8 mouse cellular contexts compared by ENCODE assay signal in the genomic region with DNA sequence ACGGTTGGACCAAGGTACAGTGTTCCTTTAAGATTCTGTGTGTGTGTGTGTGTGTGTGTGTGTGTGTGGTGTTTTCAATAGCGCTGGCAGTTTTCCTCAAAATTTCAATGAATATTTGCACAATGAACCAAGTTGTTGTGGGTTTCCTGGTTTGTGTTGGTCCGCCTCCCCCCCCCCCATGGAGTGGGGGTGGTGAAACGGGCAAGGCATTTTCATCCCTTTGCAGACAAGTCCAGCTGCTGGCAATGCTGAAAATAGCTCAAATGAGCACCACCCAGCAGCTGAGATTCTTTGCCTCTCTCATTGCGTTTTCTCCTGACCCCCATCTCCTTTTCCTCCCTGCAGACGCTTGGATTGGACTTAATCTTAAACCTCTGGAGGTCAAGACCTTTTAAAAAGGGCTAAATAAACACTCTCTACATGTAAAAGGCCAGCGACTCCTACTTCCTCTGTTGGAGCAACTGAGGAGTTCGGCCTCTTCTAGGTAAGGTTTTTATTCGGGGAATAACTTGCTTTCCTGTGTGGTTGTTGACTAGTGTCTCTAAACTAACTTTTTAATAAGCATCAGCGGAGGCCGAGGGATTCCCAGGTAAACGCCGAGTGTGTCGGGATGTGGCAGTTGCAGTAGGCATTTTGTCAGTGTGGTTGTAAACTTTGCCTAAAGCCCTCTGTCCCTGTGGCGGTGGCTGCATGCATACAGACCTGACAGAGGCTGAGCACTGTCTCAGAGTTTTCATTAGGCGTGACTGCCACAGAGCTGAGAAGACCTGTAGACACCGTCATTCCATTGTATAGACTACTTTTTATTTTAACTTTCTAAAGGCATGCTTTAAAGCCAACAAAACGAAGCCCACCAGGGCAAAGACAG.
A peak's percentile ranks its signal among the peaks of the same experiment; 100 is the strongest.
DNase-seq lines count a peak whose midpoint lies in the region; ATAC-seq and TF ChIP-seq lines count a peak whose summit lies in the region.

No protein-coding gene starts in this region.

- H3K4me3 ChIP-seq in hindbrain, embryonic 12.5 days, result no peak overlapping the region
- H3K4me3 ChIP-seq in hindbrain, embryonic 14.5 days (replicated peaks; ENCODE audit: low read length), result no peak overlapping the region
- peak overlapping the region; percentile 31 for H3K4me3 ChIP-seq in embryonic facial prominence, embryonic 14.5 days (ENCODE audit: low read depth, low read length)
- H3K4me3 ChIP-seq in kidney, embryonic 16.5 days (ENCODE audit: low read length), result peak overlapping the region; percentile 4; the same call in 1 of the 2 replicates
- H3K4me3 ChIP-seq in midbrain, postnatal 0 days (ENCODE audit: low read depth, low read length), result no peak overlapping the region

- no peaks in the 10 kb centered on the region for H3K27me3 ChIP-seq in hindbrain, embryonic 12.5 days
- no peaks in the 10 kb centered on the region for H3K27me3 ChIP-seq in hindbrain, embryonic 14.5 days (ENCODE audit: control insufficient read depth, insufficient read depth, low read length)
- H3K27me3 ChIP-seq in embryonic facial prominence, embryonic 14.5 days (replicated peaks; ENCODE audit: control insufficient read depth, insufficient read depth, low read length), result no peaks in the 10 kb centered on the region
- H3K27me3 ChIP-seq in kidney, embryonic 16.5 days (ENCODE audit: insufficient read depth, low read length), result no peaks in the 10 kb centered on the region
- no peaks in the 10 kb centered on the region for H3K27me3 ChIP-seq in midbrain, postnatal 0 days (ENCODE audit: insufficient read depth, low read length)

- H3K4me1 ChIP-seq in hindbrain, embryonic 12.5 days, result peaks cover 18% of the 10 kb centered on the region
- H3K4me1 ChIP-seq in hindbrain, embryonic 14.5 days (replicated peaks; ENCODE audit: control insufficient read depth, insufficient read depth, low read length), result peaks cover 7% of the 10 kb centered on the region; the same call in 1 of the 2 replicates
- peaks cover 5% of the 10 kb centered on the region; the same call in 1 of the 2 replicates for H3K4me1 ChIP-seq in embryonic facial prominence, embryonic 14.5 days (ENCODE audit: control insufficient read depth, insufficient read depth, low read length)
- peaks cover 34% of the 10 kb centered on the region for H3K4me1 ChIP-seq in kidney, embryonic 16.5 days (ENCODE audit: insufficient read depth, low read length)
- no peaks in the 10 kb centered on the region; the same call in 1 of the 2 replicates for H3K4me1 ChIP-seq in midbrain, postnatal 0 days (ENCODE audit: insufficient read depth, low read length)

- no peak for DNase-seq in hindbrain, embryonic 14.5 days (ENCODE audit: low spot score)
- peak; percentile 63 for DNase-seq in embryonic facial prominence, embryonic 14.5 days (ENCODE audit: low spot score)
- peak; percentile 29 for DNase-seq in midbrain, postnatal 0 days (ENCODE audit: low spot score)
- no peak for DNase-seq in thymus, postnatal 10 days (ENCODE audit: low spot score in 2 of 2)
- DNase-seq in thymus, postnatal 25 days, result no peak
- DNase-seq in adipocyte (ENCODE audit: low spot score), result no peak

- 31% methylated on average over 18 of the region's 18 CpGs for WGBS in hindbrain, embryonic 12.5 days
- WGBS in hindbrain, embryonic 14.5 days, result 42% methylated on average over 18 of the region's 18 CpGs
- 19% methylated on average over 17 of the region's 18 CpGs for WGBS in embryonic facial prominence, embryonic 14.5 days
- WGBS in kidney, embryonic 16.5 days, result 27% methylated on average over 18 of the region's 18 CpGs
- 26% methylated on average over 18 of the region's 18 CpGs for WGBS in midbrain, postnatal 0 days

- H3K36me3 ChIP-seq in hindbrain, embryonic 12.5 days, result no peaks in the 10 kb centered on the region
- no peaks in the 10 kb centered on the region; the same call in 1 of the 2 replicates for H3K36me3 ChIP-seq in hindbrain, embryonic 14.5 days (replicated peaks; ENCODE audit: control insufficient read depth, insufficient read depth)
- H3K36me3 ChIP-seq in embryonic facial prominence, embryonic 14.5 days (ENCODE audit: control insufficient read depth, insufficient read depth, low read length), result no peaks in the 10 kb centered on the region
- no peaks in the 10 kb centered on the region for H3K36me3 ChIP-seq in kidney, embryonic 16.5 days (ENCODE audit: insufficient read depth, low read length)
- 0 out of 2 replicates have a peak, but pooled peaks cover 3% of the 10 kb centered on the region for H3K36me3 ChIP-seq in midbrain, postnatal 0 days (ENCODE audit: insufficient read depth, low read length)

- peak overlapping the region; percentile 30; the same call in 1 of the 2 replicates for H3K27ac ChIP-seq in hindbrain, embryonic 12.5 days
- no peak overlapping the region for H3K27ac ChIP-seq in hindbrain, embryonic 14.5 days
- peak overlapping the region; percentile 75 for H3K27ac ChIP-seq in embryonic facial prominence, embryonic 14.5 days (replicated peaks; ENCODE audit: low read depth, low read length)
- H3K27ac ChIP-seq in kidney, embryonic 16.5 days (ENCODE audit: low read length), result peak overlapping the region; percentile 8
- H3K27ac ChIP-seq in midbrain, postnatal 0 days (ENCODE audit: low read depth, low read length), result no peak overlapping the region

- ATAC-seq in hindbrain, embryonic 12.5 days (ENCODE audit: low FRiP score), result no peak
- ATAC-seq in hindbrain, embryonic 14.5 days (ENCODE audit: low FRiP score), result no peak
- no peak for ATAC-seq in embryonic facial prominence, embryonic 14.5 days (ENCODE audit: low read depth)
- peak; percentile 59 for ATAC-seq in kidney, embryonic 16.5 days (ENCODE audit: low FRiP score, low TSS enrichment)
- no peak for ATAC-seq in midbrain, postnatal 0 days (ENCODE audit: low FRiP score)

- no peak for TF ChIP-seq CTCF in midbrain, postnatal 0 days (IDR thresholded peaks at IDR 0.05)

- no peaks in the 10 kb centered on the region for H3K9me3 ChIP-seq in hindbrain, embryonic 12.5 days (replicated peaks)
- no peaks in the 10 kb centered on the region for H3K9me3 ChIP-seq in hindbrain, embryonic 14.5 days (ENCODE audit: control insufficient read depth, low read length)
- no peaks in the 10 kb centered on the region for H3K9me3 ChIP-seq in embryonic facial prominence, embryonic 14.5 days (ENCODE audit: control insufficient read depth, low read length)
- H3K9me3 ChIP-seq in kidney, embryonic 16.5 days (ENCODE audit: low read length), result no peaks in the 10 kb centered on the region
- no peaks in the 10 kb centered on the region for H3K9me3 ChIP-seq in midbrain, postnatal 0 days (ENCODE audit: low read length)

- peak overlapping the region; percentile 21 for H3K4me2 ChIP-seq in hindbrain, embryonic 12.5 days (replicated peaks)
- no peak overlapping the region; the same call in 1 of the 2 replicates for H3K4me2 ChIP-seq in hindbrain, embryonic 14.5 days (replicated peaks)
- peak overlapping the region; percentile 42 for H3K4me2 ChIP-seq in embryonic facial prominence, embryonic 14.5 days (ENCODE audit: low read depth, low read length)
- H3K4me2 ChIP-seq in kidney, embryonic 16.5 days (replicated peaks; ENCODE audit: low read depth, low read length), result peak overlapping the region; percentile 14
- H3K4me2 ChIP-seq in midbrain, postnatal 0 days (ENCODE audit: low read depth, low read length, poor library complexity, severe bottlenecking), result 0 out of 2 replicates have a peak overlapping the region, but pooled peaks have one; percentile 15

- no peak overlapping the region for H3K9ac ChIP-seq in hindbrain, embryonic 12.5 days
- H3K9ac ChIP-seq in hindbrain, embryonic 14.5 days, result no peak overlapping the region
- peak overlapping the region; percentile 28 for H3K9ac ChIP-seq in embryonic facial prominence, embryonic 14.5 days (ENCODE audit: low read depth, low read length)
- H3K9ac ChIP-seq in kidney, embryonic 16.5 days (replicated peaks; ENCODE audit: low read length), result no peak overlapping the region
- no peak overlapping the region for H3K9ac ChIP-seq in midbrain, postnatal 0 days (replicated peaks; ENCODE audit: low read length, poor library complexity, severe bottlenecking)

Comparison
In these comparisons a context has a peak if more than half of its experiments do, and no peak if none do; other contexts are left out.
1. H3K27ac ChIP-seq: peak in hindbrain, embryonic 12.5 days (single experiment), embryonic facial prominence, embryonic 14.5 days (single experiment) and kidney, embryonic 16.5 days (single experiment); none in hindbrain, embryonic 14.5 days (single experiment) and midbrain, postnatal 0 days (single experiment).
2. H3K4me3 ChIP-seq: peak in embryonic facial prominence, embryonic 14.5 days (single experiment) and kidney, embryonic 16.5 days (single experiment); none in hindbrain, embryonic 12.5 days (single experiment), hindbrain, embryonic 14.5 days (single experiment) and midbrain, postnatal 0 days (single experiment).
3. DNase-seq: peak in embryonic facial prominence, embryonic 14.5 days (single experiment) and midbrain, postnatal 0 days (single experiment); none in hindbrain, embryonic 14.5 days (single experiment), thymus, postnatal 10 days (0 of 2), thymus, postnatal 25 days (single experiment) and adipocyte (single experiment).